Mouse (Mus musculus): ENCODE measurements around the gene Mdfic.
A peak's percentile ranks its signal among the peaks of the same experiment; 100 is the strongest.

The Mdfic gene

DNA sequence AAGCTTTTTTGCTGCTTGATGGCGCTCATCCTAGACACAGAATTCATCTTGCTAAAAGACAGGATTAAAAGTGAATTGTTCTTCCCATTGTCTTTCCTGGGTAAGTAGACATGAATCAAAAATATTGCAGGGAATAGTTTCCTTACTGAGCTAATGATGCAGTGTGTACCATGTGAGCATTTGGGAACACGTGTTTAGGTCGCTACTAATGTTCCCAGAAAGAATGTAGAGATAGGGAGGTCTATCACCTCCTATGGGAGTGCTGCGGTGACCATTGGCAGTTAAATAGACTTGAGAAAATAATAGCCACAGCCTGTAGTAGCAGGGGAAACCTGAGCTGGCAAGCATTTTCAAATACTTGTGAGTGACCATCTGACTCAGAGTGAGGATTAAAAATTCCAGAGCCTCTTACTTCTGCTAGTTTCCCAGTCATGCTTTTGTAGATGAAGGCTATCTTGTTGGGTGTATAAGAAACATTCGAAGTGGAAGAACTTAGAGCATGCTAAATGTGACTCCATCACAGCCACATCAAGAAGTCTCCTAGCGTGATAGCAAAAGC lies 22.2 kb downstream of the Mdfic start:
- DNase-seq, result no peak

DNA sequence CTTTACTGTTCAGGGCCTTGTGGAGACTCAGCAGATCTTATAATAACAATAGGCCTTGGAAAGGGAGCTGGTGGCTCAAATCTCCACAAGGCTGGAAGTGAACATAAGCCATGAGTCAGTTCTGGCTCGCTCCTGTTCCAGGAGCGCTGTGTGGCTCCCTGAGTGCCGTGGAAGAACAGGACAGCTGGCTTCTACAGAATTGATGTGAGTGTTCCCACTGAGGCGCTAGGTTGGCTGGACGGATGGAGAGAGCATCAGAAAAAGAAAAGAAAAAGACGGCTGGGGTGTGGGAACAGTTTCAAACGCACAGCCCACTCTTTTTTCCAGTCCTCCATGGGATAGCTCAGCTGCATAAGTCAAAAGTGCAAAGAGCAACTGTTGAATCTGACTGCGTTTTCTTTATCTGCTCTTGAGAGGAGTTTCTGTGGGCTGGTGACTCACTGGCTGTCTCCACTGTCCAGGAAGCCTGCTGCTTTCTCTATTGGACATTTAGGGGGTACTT lies 22.9 kb downstream of the Mdfic start:
- no peak for DNase-seq

- DNase-seq, result no peak
Observed at GRCm38 (mm10) chr6:15743793-15744192, 23.3 kb downstream of the Mdfic start.

GRCm38 (mm10) chr6:15745313-15745712 lies 24.9 kb downstream of the Mdfic start:
- DNase-seq, result no peak

- DNase-seq, result no peak
Observed at GRCm38 (mm10) chr6:15745891-15746290, 25.4 kb downstream of the Mdfic start.

- DNase-seq, result peak; percentile 27
Observed at GRCm38 (mm10) chr6:15747396-15748155, 27.1 kb downstream of the Mdfic start.

DNA sequence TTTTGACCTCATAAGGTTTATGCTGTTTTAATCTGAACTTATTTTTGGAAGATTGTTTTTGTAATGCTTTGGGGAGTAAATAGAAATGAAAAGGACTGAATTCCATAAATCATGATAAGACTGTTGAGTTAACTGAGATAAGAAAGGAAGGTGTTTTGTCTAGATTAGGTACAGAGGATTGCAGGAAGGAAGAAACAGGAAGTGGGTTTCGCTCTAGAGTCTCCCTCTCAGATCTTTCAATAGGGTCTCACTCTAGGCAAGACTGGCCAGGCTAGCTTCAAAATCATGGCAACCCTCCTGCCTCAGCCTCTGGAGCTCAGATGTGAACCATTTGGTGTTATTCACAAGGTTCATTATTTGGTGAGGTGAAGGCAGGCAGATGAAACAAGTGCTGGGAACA lies 27.8 kb downstream of the Mdfic start:
- DNase-seq, result peak; percentile 13

DNA sequence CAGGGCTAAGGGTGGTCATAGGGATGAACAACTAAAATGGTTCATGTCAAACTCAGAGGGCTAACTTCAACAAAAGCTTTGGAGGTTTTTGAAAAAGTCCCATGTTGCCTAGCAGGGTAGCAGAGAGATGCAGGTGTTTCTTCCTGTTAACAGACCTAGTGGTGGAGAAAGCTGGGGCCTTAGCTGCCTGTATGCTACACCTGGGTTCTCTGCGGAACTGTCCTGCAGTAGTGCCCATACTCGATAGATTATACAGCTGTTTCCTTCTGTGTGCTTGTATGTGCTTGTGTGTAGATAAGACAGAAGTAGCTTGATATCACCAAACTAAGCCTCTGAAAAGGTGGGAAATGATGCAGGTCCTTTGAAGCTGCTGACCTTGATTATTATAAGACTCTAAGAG lies 28.5 kb downstream of the Mdfic start:
- DNase-seq, result peak; percentile 15

- DNase-seq, result no peak
Observed at GRCm38 (mm10) chr6:15750101-15750500, 29.6 kb downstream of the Mdfic start.

GRCm38 (mm10) chr6:15751375-15751774 lies 30.9 kb downstream of the Mdfic start:
- DNase-seq, result no peak

DNA sequence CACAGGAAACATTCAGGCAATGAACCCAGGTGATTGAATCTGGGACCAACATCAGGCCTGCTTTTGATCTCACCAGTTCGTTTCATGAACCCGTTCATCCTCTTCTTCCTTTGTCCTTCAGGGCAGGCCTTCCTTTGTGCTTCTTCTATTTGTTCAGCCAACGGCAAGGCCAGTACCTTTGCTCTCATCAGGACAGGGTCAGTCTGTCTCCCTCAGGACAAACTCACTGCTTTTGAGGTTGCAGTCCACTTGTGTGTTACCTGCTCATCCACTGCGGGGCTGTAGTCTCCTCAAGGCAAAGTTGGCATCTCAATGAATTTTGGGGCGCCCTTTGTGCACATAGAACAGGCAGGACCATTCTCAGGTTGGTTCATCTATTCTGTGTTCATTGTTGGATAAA lies 31.7 kb downstream of the Mdfic start:
- DNase-seq, result no peak

- no peak for DNase-seq
Observed at GRCm38 (mm10) chr6:15753208-15753607, 32.7 kb downstream of the Mdfic start.

DNA sequence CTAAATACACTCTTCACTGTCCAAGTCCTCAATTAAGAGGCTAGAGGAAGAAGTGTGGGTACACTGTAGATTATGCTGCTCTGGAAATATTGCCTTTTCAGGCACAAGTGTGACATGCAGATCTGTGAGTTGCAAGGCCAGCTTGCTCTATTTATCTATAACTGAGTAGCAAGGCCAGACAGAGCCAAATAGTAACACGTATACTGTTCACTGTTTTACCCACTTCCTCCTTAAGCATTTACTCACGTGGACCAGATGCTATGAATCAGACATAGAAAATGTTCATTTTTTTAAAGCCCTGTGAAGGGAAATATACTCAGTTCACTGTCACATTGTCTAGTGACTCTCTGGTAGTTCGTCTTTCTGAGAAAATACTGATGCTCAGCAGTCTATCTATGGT lies 37.9 kb downstream of the Mdfic start:
- DNase-seq, result no peak

GRCm38 (mm10) chr6:15760750-15761149 lies 40.3 kb downstream of the Mdfic start:
- no peak for DNase-seq

- no peak for DNase-seq
Observed at GRCm38 (mm10) chr6:15764039-15764438, 43.6 kb downstream of the Mdfic start.

- no peak for DNase-seq
Observed at GRCm38 (mm10) chr6:15767460-15767859, 47.0 kb downstream of the Mdfic start.

DNA sequence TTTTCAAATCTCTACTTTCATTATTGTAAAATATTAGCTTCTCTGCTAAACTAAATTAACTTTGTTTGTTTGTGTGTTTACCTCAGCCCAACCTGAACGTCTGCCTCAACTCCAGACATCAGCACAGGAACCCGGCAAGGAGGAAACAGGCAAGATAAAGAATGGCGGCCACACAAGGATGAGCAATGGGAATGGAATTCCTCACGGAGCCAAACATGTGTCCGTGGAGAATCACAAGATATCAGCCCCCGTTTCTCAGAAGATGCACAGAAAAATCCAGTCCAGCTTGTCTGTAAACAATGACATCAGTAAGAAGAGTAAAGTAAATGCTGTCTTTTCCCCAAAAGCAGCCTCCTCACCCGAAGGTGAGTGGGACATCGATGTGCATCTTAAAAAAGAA lies 49.7 kb downstream of the Mdfic start:
- no peak for DNase-seq

DNA sequence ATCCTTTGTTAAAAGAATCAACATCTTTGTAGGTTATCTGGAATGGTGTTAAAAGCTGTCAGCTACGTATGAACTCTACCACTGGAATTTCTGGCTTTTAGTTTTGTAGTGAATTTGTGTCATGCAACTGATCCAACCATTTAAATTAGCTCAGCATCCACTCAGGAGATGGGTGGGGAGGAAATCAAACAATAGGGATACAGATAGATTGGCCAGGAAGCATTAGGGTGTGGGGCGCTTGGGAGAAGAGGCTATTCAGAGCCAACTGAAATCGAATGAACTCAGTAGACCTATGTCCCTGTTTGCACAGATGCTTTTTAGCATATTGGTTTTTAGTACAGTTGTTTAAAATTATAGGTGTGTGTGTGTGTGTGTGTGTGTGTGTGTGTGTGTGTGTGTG lies 56.6 kb downstream of the Mdfic start:
- no peak for DNase-seq

GRCm38 (mm10) chr6:15780127-15780526 lies 59.7 kb downstream of the Mdfic start:
- no peak for DNase-seq

DNA sequence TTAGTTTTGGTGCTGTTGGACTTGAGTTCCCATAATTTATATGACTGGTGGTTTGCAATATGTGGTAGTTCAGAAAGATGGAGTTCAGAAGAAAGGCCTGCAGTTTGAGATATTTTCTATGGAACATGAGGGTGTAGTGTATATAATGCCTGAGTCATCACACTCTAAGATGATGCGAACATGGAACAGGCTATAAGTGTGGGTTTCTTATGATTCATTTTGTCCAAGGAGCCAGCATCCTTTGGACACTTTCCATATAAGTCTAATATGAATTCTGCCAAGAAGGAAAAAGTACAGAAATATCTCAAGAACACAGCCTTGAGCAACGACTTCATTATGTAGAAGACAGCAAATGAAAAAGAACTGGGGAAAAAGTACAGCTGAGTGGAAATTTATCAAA lies 60.2 kb downstream of the Mdfic start:
- no peak for DNase-seq

- peak; percentile 92 for DNase-seq
Observed at GRCm38 (mm10) chr6:15789523-15790500, 69.4 kb downstream of the Mdfic start.

DNA sequence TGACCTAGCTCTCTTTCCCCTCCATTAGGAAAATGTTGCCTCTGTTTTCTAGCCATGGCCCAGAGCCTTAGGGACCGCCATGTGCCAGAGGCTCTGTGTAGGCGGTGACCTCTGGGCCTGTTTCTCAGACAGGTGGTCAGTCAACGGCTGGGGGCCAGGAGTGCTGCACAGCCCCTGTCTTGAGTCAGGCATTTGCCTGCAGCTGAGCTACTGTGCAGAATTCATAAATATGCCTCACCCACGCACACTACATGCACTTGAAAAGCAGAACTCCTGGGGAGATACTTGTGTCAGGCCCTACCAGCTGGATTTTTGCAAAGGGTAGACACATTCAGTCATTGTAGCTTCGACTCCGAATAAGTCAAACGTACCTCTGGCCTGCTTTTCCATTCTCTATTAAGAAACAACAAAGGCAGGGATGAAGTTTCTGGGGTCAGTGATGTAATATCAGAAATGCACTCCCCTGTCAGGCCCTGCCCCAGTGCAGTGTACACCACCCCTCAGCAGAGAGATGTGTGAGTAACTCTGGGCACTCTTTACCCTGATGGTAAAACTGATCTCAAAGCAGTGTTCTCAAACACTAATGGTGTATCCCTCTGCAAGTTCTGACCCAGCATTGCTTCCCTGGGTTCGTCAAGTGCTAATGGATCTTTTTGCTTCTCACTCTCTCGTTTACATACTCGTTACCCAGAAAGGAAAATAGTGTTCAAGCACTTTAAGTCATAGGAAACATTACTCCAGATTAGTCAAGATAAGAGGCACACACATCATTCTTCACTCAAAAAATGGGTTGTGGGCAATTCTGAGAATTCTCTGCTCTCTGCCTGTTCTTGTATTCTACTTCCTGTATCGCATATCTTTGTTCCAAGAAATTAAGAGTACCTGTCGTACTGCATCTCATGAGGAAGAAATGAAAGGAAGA lies 72.5 kb downstream of the Mdfic start:
- DNase-seq, result no peak
